ENCODE assay signal across 22 mouse cellular contexts in the genomic region with DNA sequence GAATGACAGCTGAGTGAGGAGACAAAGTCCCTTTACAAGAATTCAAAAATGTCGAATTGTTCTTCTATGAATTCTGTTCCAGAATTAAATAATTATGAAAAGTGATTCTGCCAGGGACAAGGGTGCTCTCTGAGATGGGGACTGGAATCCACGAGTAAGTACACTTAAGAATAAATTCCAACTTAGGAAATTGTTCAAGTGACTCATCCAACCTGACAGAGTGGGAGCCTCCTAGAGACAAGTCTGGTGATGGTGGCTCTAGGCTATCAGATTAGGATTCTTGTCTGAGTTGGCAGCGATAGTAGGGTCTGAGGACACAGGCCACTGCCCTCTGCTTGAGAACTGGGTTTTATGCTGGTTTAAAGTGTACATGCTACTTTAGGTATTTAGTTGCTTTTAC.
DNase-seq lines count a peak whose midpoint lies in the region; ATAC-seq and TF ChIP-seq lines count a peak whose summit lies in the region.
"Had no signal": no experiment of that assay in that cellular context is flagged by ENCODE, and none has a peak within 500 bp of the region (broad histone marks: within the 10 kb centered on the region; RNA-seq: fewer than 3 reads in every experiment).

No protein-coding gene starts in this region.

- H3K4me1 ChIP-seq in midbrain, embryonic 11.5 days (ENCODE audit: control insufficient read depth, insufficient read depth, low read length): no peaks in the 10 kb centered on the region
- no peaks in the 10 kb centered on the region for H3K4me1 ChIP-seq in midbrain, embryonic 13.5 days (replicated peaks)
- H3K4me1 ChIP-seq in cortical plate, adult 2 months (ENCODE audit: control insufficient read depth, insufficient read depth, low read length): peaks cover 4% of the 10 kb centered on the region
- H3K4me1 ChIP-seq: embryonic facial prominence, embryonic 13.5 days; embryonic facial prominence, embryonic 15.5 days; forebrain, embryonic 10.5 days; forebrain, embryonic 12.5 days had no signal

- no peak overlapping the region for H3K4me3 ChIP-seq in layer of hippocampus, adult 2 months
- no peak overlapping the region for H3K4me3 ChIP-seq in midbrain, embryonic 11.5 days (ENCODE audit: low read depth, low read length)
- no peak overlapping the region for H3K4me3 ChIP-seq in midbrain, embryonic 13.5 days (replicated peaks)
- no peak overlapping the region for H3K4me3 ChIP-seq in cortical plate, adult 2 months (ENCODE audit: insufficient read depth, low read length)
- H3K4me3 ChIP-seq: embryonic facial prominence, embryonic 13.5 days; embryonic facial prominence, embryonic 15.5 days; erythroblast, embryonic 14.5 days; forebrain, embryonic 10.5 days; forebrain, embryonic 12.5 days had no signal

- no peaks in the 10 kb centered on the region for H3K27me3 ChIP-seq in midbrain, embryonic 11.5 days (ENCODE audit: control insufficient read depth, insufficient read depth, low read length)
- H3K27me3 ChIP-seq in midbrain, embryonic 13.5 days: no peaks in the 10 kb centered on the region
- H3K27me3 ChIP-seq: embryonic facial prominence, embryonic 13.5 days; embryonic facial prominence, embryonic 15.5 days; forebrain, embryonic 12.5 days had no signal

- H3K4me2 ChIP-seq in midbrain, embryonic 11.5 days: no peak overlapping the region
- H3K4me2 ChIP-seq in midbrain, embryonic 13.5 days (replicated peaks): no peak overlapping the region
- H3K4me2 ChIP-seq: embryonic facial prominence, embryonic 13.5 days; embryonic facial prominence, embryonic 15.5 days; forebrain, embryonic 12.5 days had no signal

- no peaks in the 10 kb centered on the region for H3K9me3 ChIP-seq in midbrain, embryonic 11.5 days (ENCODE audit: control insufficient read depth, low read length)
- no peaks in the 10 kb centered on the region for H3K9me3 ChIP-seq in midbrain, embryonic 13.5 days
- H3K9me3 ChIP-seq: embryonic facial prominence, embryonic 13.5 days; embryonic facial prominence, embryonic 15.5 days; forebrain, embryonic 10.5 days; forebrain, embryonic 12.5 days had no signal

- H3K36me3 ChIP-seq in midbrain, embryonic 11.5 days (ENCODE audit: control insufficient read depth, insufficient read depth, low read length): no peaks in the 10 kb centered on the region
- H3K36me3 ChIP-seq in midbrain, embryonic 13.5 days: no peaks in the 10 kb centered on the region
- H3K36me3 ChIP-seq: embryonic facial prominence, embryonic 13.5 days; embryonic facial prominence, embryonic 15.5 days; forebrain, embryonic 10.5 days; forebrain, embryonic 12.5 days had no signal

- no peak for DNase-seq in layer of hippocampus, adult 2 months (ENCODE audit: low spot score in 2 of 2)
- no peak for DNase-seq in layer of hippocampus, postnatal 14 days (ENCODE audit: low spot score in 2 of 2)
- DNase-seq in midbrain, embryonic 11.5 days (ENCODE audit: low spot score, missing footprints): peak; percentile 17
- no peak for DNase-seq in right cerebral cortex, postnatal 14 days
- DNase-seq: adrenal gland, adult 2 months; adrenal gland, postnatal 10 days; adrenal gland, postnatal 25 days; cerebellum, adult 11-12 months; cerebellum, adult 2 months; cerebellum, adult 9-10 months; cerebellum, postnatal 10 days; cerebellum, postnatal 25 days; embryo, embryonic 11 days had no signal

- WGBS in midbrain, embryonic 11.5 days: 82% methylated on average over 3 of the region's 3 CpGs
- 85% methylated on average over 3 of the region's 3 CpGs for WGBS in midbrain, embryonic 13.5 days

- H3K27ac ChIP-seq in layer of hippocampus, adult 2 months: peak overlapping the region; percentile 77
- H3K27ac ChIP-seq in midbrain, embryonic 11.5 days (ENCODE audit: low read depth, low read length): no peak overlapping the region
- no peak overlapping the region for H3K27ac ChIP-seq in midbrain, embryonic 13.5 days
- H3K27ac ChIP-seq in cortical plate, adult 2 months (ENCODE audit: insufficient read depth, low read length): 0 out of 2 replicates have a peak overlapping the region, but pooled peaks have one; percentile 58
- H3K27ac ChIP-seq: embryonic facial prominence, embryonic 13.5 days; embryonic facial prominence, embryonic 15.5 days; forebrain, embryonic 10.5 days; forebrain, embryonic 12.5 days had no signal

- no peak for ATAC-seq in midbrain, embryonic 11.5 days (ENCODE audit: low FRiP score)
- no peak for ATAC-seq in midbrain, embryonic 13.5 days
- ATAC-seq: forebrain, embryonic 14.5 days; forebrain, embryonic 16.5 days had no signal

- H3K9ac ChIP-seq in midbrain, embryonic 11.5 days (ENCODE audit: low read length): no peak overlapping the region
- no peak overlapping the region for H3K9ac ChIP-seq in midbrain, embryonic 13.5 days (replicated peaks)
- H3K9ac ChIP-seq: embryonic facial prominence, embryonic 13.5 days; embryonic facial prominence, embryonic 15.5 days; forebrain, embryonic 12.5 days had no signal

- TF ChIP-seq POLR2A in cortical plate, adult 2 months (IDR thresholded peaks at IDR 0.05; ENCODE audit: extremely low read depth, insufficient read depth, low read length): no peak

- no peak for TF ChIP-seq CTCF in layer of hippocampus, adult 2 months (conservative IDR thresholded peaks at IDR 0.05)
- no peak for TF ChIP-seq CTCF in cortical plate, adult 2 months (IDR thresholded peaks at IDR 0.05; ENCODE audit: extremely low read depth, insufficient read depth, low read length)

Comparison
In these comparisons a context has a peak if more than half of its experiments do, and no peak if none do; other contexts are left out.
1. H3K27ac ChIP-seq: peak in layer of hippocampus, adult 2 months (single experiment) and cortical plate, adult 2 months (single experiment); none in midbrain, embryonic 11.5 days (single experiment) and midbrain, embryonic 13.5 days (single experiment).